8 mouse cellular contexts compared by ENCODE assay signal in genomic region chr5:134314688-134315622, GRCm38 (mm10). TPM values are rescaled to one million over a fixed set of nuclear protein-coding genes. Genes with fewer than 3 reads are reported as not detected.
DNase-seq lines count a peak whose midpoint lies in the region; ATAC-seq lines count a peak whose summit lies in the region.

Gene Gtf2i (minus strand): TSS chr5:134314760.

- peak; percentile 76 for ATAC-seq in megakaryocyte progenitor cell, adult 5-6 weeks (replicated peaks; ENCODE audit: poor library complexity)

- DNase-seq in adipocyte (ENCODE audit: low spot score): peak; percentile 99
- peak; percentile 98 for DNase-seq in embryo, embryonic 10 days (ENCODE audit: low spot score)
- DNase-seq in gastrocnemius, postnatal 10 days: peak; percentile 89
- peak; percentile 96 for DNase-seq in induced T-regulatory cell, adult 2 months (ENCODE audit: low read depth)
- peak; percentile 93 to 96 for DNase-seq in left cerebral cortex, adult 9 months (ENCODE audit: low spot score in 2 of 2)
- DNase-seq in right cerebral cortex, postnatal 14 days: peak; percentile 91
- peak; percentile 90 to 94 for DNase-seq in urinary bladder, postnatal 36 days (ENCODE audit: low spot score in 2 of 2)

RNA-seq across cellular contexts. Expression of gene Gtf2i, which starts in this region (rescaled TPM):
- total RNA-seq in gastrocnemius, postnatal 10 days (2021): 100 to 1,000 TPM; 131 to 156 TPM
- total RNA-seq in megakaryocyte progenitor cell, adult 5-6 weeks (2015): 89.9 and 91.0 TPM in 2 replicates
- total RNA-seq in megakaryocyte progenitor cell, adult 5-6 weeks (2017): 46.6 and 54.0 TPM in 2 replicates

Comparison
In these comparisons a context has a peak if more than half of its experiments do, and no peak if none do; other contexts are left out.
1. Peak in every context shown above with its lines: DNase-seq and ATAC-seq.